Mouse (Mus musculus) spleen, postnatal 14 days (tissue): ENCODE results near the gene Psmb8.
"Not testable (repeated sequence)": the region's sequence is repeated elsewhere in the genome, so short reads cannot be mapped to it uniquely, and the experiment has no call there.

Experiments used
- DNase-seq, 2 experiments: peaks; one replicate each; pipeline ENCODE4 v3.0.0; 2021 to 2022; ENCODE audit warnings: low spot score in 2 of 2

Psmb8 gene

GRCm38 (mm10) chr17:34211746-34212365 is 14.3 kb downstream of the Psmb8 start:
- no peak for DNase-seq

DNA sequence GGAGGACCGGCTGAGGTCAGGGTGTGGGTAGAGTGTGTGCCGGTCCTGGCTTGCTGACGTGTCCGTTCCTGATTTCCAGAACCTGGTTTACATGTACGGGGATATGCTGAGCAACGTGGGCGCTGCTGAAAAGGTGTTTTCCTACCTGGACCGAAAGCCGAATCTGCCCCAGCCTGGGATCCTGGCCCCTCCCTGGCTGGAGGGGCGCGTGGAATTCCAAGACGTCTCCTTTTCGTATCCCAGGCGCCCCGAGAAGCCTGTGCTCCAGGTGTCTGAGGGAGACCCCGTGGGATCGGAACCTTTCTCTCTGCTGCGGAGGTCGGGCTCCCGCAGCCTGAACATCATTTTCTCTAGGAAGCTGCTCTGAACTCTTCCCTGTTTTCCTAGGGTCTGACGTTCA is 16.4 kb downstream of the Psmb8 start:
- no peak for DNase-seq

DNA sequence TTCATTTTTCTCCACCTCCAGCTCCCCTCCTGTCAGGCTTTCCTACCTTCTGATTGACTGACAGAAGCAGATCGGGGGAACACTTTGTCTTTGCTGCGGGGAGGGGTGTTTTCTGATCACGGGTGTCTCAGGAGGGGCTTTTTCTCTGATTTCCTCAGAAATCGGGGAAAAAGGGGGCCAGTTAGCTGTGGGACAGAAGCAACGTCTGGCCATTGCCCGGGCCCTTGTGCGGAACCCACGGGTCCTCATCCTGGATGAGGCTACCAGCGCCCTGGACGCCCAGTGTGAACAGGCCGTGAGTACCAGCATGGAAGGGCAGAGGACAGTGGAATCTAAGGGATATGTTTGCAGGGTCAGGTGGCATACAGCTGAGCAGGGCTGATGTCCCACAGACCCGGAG is 17.7 kb downstream of the Psmb8 start:
- DNase-seq: no peak

GRCm38 (mm10) chr17:34217216-34217928 is 19.9 kb downstream of the Psmb8 start:
- DNase-seq: no peak

DNA sequence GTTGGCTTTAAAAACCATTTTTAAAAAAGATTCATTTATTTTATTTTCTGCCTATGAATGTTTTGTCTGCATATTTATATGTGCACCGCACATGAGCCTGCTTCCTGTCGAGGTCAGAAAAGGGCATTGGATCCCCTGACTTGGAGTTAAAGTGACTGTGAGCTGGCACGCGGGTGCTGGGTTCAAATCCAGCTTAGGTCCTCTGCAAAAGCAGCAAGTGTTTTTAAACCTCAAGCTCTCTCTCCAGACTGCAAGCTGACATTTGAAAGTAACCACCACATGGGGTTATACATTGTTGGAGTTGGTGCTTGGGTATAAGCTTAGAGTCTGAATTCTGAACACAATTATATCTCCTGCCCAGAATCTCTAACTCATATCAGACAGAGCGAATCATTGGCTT is 20.5 kb downstream of the Psmb8 start:
- no peak for DNase-seq

GRCm38 (mm10) chr17:34218675-34219074 is 21.2 kb downstream of the Psmb8 start:
- no peak for DNase-seq

GRCm38 (mm10) chr17:34219096-34219495 is 21.6 kb downstream of the Psmb8 start:
- peak; percentile 47 to 69 for DNase-seq

DNA sequence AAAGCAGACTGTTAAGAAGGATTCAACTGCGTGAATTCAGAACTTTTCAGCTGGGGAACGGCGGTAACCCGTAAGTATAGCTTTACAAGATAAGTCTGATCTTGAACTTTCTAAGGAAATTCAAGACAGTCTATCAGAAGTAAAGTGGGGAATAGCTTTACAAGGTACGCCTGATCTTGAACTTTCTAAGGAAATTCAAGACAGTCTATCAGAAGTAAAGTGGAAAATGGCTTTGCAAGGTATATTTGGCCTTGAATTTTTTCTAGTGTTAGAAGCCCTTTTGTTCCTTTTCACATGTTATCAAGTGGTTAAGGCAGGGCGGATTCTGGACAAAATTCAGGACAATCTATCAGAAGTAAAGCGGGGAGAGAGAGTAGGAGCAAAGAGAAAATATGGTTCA is 22.3 kb downstream of the Psmb8 start:
- DNase-seq: not testable (repeated sequence)

- not testable (repeated sequence) for DNase-seq
Observed at GRCm38 (mm10) chr17:34220401-34220800, 22.9 kb downstream of the Psmb8 start.

GRCm38 (mm10) chr17:34224816-34225215 is 27.3 kb downstream of the Psmb8 start:
- DNase-seq: no peak

DNA sequence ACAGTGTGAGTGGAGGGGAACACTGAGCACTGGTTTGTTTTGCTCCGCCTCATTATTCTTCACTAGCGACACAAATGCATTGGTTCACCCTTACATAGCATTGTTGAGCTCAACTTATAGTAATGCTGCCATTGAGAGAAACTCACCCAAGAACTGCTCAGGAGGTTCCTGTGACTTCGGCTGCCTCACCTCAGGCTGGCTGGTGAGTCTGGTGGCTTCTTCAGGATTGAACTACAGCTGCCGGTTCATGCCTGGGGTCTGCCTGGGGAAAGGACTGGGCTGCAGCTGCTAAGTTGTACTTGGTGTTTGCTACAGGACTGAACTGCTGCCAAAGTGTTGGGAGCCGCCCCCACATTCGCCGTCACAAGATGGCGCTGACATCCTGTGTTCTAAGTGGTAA is 27.9 kb downstream of the Psmb8 start:
- DNase-seq: no peak

DNA sequence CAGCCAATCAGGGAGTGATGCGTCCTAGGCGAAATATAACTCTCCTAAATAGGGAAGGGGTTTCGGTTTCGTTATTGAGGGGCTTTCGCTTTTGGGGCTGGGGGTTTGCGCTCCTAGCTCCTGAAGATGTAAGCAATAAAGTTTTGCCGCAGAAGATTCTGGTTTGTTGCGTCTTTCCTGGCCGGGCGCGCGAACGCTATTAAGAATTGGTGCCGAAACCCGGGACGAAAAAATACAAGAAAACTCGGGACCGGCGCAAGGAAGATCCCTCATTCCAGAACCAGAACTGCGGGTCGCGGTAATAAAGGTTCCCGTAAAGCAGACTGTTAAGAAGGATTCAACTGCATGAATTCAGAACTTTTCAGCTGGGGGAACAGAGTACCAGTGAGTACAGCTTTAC is 28.4 kb downstream of the Psmb8 start:
- peak in 1 of 2 experiments; percentile 42 for DNase-seq

- DNase-seq: not testable (repeated sequence)
Observed at GRCm38 (mm10) chr17:34230971-34231370, 33.5 kb downstream of the Psmb8 start.

DNA sequence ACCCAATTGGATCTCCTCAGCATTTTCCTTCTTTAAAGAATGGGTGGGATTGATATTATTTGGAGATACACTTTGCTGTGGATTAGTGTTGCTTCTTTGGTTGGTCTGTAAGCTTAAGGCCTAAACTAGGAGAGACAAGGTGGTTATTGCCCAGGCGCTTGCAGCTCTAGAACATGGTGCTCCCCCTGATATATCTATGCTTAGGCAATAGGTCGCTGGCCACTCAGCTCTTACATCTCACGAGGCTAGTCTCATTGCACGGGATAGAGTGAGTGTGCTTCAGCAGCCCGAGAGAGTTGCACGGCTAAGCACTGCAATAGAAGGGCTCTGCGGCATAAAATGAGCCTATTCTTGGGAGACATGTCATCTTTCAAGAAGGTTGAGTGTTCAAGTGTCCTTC is 34.5 kb downstream of the Psmb8 start:
- not testable (repeated sequence) for DNase-seq

DNA sequence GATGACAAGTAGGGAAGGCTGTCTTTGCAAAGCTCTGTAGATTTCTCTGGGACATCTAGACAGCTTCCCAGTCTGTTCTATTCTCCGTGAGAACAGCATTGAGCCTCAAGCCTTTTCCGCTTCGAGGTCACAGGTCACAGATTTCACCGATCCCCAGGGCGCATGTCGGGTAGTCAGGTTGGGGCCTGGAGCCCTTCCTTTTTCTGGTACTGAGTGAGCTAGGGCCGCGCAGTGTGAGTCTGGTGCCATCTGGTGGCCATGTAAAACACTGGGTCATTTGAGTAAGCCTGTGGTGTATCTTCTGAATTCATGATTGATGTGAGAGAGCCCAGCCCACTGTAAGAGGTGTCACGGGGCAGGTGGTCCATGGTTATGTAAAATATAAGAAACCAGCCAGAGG is 37.4 kb downstream of the Psmb8 start:
- peak; percentile 62 to 78 for DNase-seq

DNA sequence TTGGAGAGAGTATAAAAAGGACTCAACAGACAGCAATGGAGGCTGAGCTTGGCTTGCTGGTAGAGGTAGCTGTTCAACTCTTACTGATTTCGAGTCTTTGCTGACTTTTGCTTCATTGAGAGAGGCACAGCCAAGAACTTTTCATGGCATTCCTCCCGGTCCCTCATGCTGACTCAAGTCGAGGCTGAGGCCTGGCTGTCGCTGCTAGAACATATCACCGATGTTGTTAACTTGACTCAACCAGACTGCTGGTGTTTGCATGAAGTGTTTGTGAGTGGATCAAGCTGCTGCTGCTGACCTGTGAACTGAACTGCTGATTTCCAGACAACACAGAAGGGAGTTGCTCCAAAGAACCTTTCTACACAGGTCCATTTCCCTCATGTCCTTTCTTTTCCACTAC is 39.2 kb downstream of the Psmb8 start:
- no peak for DNase-seq

DNA sequence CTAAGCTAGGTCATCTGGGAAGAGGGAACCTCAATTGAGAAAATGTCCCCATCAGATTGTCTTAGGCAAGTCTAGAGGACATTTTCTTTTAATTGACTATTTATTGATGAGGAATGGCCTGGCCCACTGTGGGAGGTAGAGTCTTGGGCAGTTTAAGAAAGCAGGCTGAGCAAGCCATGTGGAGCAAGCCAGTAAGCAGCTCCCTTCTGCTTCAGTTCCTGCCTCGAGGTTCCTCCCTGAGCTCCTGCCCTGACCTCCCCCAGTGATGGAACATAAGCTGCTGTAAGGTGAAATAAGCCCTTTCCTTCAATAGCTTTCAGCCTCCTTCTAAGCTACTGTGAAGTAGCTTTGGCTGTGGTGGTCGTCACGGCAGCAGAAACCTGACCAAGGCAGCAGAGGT is 40.2 kb downstream of the Psmb8 start:
- DNase-seq: no peak

DNA sequence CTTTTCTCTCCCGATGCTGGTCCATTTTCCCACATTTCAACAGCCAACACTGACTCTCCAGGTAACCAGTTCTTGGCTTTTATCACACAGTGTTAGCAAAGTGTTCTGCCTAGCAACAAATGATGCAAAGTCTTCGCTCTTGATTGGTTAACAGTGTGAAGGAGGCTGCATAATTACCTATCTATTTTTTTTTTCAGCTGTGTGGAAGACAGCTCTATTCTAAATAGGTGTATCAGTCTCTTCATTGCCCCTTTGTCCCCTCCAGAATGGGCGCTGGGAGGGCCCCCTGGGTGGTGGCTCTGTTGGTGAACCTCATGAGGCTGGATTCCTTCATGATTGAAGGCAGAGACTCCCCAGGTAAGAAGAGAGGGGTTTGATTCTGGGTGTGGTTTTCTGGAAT is 41.2 kb downstream of the Psmb8 start, which contains the start of gene H2-Ob:
TSS of gene H2-Ob (plus strand) at position 198 of the 400 bp plus-strand sequence.
- DNase-seq: peak in 1 of 2 experiments; percentile 54

DNA sequence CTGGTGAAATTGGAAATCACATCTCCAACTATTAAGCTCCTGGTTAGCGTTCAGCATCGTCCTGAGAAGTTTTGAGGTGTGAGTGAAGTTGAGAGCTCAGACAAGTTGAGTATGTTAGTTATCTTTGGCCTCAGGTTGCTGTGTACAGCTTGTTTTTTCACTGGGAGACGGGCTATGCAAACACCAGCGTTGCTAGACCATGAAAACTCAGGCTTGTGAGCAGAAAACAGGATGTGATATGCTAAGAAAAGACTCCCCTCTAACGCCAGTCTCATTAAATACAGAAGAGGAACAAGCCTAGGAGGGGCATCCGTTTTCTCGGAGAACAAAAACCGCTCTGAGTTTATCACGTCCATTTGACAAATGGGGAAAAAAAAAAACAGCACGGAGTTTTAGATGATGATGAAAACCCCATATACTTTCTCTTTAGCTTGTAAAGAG is 42.1 kb downstream of the Psmb8 start:
- DNase-seq: no peak

DNA sequence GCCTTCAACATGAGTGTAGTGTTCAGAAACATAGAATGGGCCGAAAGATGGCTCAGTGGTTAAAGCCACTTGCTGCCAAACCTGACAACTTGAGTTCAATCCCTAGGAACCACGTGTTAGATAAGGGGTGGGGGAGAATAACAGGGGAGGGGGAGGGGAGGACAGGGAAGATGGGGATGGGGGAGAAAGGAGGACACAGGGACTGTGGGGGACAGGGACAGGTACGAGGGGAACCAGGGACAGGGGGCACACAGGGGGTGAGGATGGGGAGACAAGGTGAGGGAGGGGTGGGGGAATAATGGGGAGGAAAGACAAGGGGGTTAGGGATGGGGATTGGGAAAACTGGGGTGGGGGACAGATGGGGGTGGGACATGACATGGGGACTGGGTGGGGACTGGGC is 42.8 kb downstream of the Psmb8 start:
- no peak for DNase-seq

DNA sequence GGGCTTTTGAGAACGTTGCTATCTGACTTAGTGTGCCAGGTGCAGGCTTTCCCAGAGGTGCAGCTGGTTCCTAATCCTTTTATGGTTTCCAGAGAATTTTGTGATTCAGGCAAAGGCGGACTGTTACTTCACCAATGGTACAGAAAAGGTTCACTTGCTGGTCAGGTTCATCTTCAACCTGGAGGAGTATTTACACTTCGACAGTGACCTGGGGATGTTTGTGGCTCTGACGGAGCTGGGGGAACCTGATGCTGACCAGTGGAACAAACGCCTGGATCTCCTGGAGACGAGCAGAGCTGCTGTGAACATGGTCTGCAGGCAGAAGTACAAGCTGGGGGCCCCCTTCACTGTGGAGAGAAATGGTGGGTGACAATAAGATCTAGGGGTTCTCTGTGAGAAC is 43.4 kb downstream of the Psmb8 start:
- DNase-seq: no peak

GRCm38 (mm10) chr17:34244656-34245055 is 47.1 kb downstream of the Psmb8 start:
- DNase-seq: no peak

DNA sequence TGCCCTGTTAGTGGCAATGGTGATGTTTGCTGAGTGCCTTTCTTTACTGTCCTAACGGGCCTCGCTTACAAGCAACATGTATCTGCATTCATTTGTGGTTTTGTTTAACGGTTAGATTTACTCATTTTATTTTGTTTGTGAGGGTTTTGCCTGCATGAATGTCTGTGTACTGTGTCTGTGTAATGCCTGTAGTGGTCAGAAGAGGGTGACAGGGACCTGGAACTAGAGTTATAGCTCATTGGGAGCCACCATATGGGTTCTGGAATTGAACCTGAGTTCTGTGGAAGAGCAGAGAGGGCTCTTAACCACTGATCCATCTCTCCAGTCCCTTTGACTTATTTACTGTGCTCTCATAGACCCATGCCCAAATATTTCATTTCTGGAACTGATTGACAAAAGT is 49.5 kb downstream of the Psmb8 start:
- DNase-seq: no peak
